Mouse (Mus musculus) heart, embryonic 16.5 days (tissue): ENCODE data around the gene Dars. TPM values are rescaled to one million over a fixed set of nuclear protein-coding genes. Genes with fewer than 3 reads are reported as not detected.

ENCODE experiments used
- ATAC-seq: fragments of 200-750 bp; cut with Nextera tagmentation; replicated peaks from 2 replicates; pipeline ENCODE4 v1.8.0; 2017; ENCODE audit warnings: moderate number of reproducible peaks; ENCODE audit not compliant: insufficient read depth, low FRiP score; ENCODE audit errors: extremely low read depth
- H3K27ac ChIP-seq: fragments of 300-500 bp; sonication (generic); 2 replicates; pipeline ENCODE4 v1.5.1; 2014; ENCODE audit warnings: mild to moderate bottlenecking, low read length, control low read depth, moderate library complexity
- H3K27me3 ChIP-seq: fragments of 300-500 bp; sonication (generic); 2 replicates; pipeline ENCODE4 v1.6.1; 2014; ENCODE audit warnings: low read length, mixed read lengths; ENCODE audit not compliant: control insufficient read depth, insufficient read depth
- H3K36me3 ChIP-seq: fragments of 300-500 bp; sonication (generic); 2 replicates; pipeline ENCODE4 v1.6.1; 2014; ENCODE audit not compliant: control insufficient read depth, insufficient read depth
- H3K4me1 ChIP-seq: fragments of 300-500 bp; sonication (generic); 2 replicates; pipeline ENCODE4 v1.6.1; 2014; ENCODE audit warnings: low read length, mixed read lengths; ENCODE audit not compliant: control insufficient read depth, insufficient read depth
- H3K4me2 ChIP-seq: fragments of 300-500 bp; sonication (generic); 2 replicates; pipeline ENCODE4 v1.6.1; 2014; ENCODE audit warnings: low read depth, mild to moderate bottlenecking, control low read depth, low read length
- H3K4me3 ChIP-seq: fragments of 300-500 bp; sonication (generic); 2 replicates; pipeline ENCODE4 v1.5.1; 2014; ENCODE audit warnings: mild to moderate bottlenecking, control low read depth, low read length
- H3K9ac ChIP-seq: fragments of 300-500 bp; sonication (generic); 2 replicates; pipeline ENCODE4 v1.6.1; 2014; ENCODE audit warnings: low read length, control low read depth
- H3K9me3 ChIP-seq: fragments of 300-500 bp; sonication (generic); replicated peaks from 2 replicates; pipeline ENCODE4 v1.6.1; 2016; ENCODE audit warnings: low read length; ENCODE audit not compliant: control insufficient read depth
- WGBS: fragments of 180-500 bp; shearing (Covaris S2); extraction: QIAGEN DNeasy Blood & Tissue Kit; methylation state at CpG from one replicate; pipeline ENCODE4 v1.1.7; 2014; 5-methylcytosine and 5-hydroxymethylcytosine counted together
- polyA plus RNA-seq: library from polyadenylated mRNA; unstranded; fragments of >200 nt; fragmentation: Nextera tagmentation; extraction: Ambion mirVana; gene quantifications from 2 replicates; pipeline ENCODE4 v1.2.1, GENCODE M21; 2015

The Dars gene
- polyA plus RNA-seq: 94.9 and 121 TPM in 2 replicates

DNA sequence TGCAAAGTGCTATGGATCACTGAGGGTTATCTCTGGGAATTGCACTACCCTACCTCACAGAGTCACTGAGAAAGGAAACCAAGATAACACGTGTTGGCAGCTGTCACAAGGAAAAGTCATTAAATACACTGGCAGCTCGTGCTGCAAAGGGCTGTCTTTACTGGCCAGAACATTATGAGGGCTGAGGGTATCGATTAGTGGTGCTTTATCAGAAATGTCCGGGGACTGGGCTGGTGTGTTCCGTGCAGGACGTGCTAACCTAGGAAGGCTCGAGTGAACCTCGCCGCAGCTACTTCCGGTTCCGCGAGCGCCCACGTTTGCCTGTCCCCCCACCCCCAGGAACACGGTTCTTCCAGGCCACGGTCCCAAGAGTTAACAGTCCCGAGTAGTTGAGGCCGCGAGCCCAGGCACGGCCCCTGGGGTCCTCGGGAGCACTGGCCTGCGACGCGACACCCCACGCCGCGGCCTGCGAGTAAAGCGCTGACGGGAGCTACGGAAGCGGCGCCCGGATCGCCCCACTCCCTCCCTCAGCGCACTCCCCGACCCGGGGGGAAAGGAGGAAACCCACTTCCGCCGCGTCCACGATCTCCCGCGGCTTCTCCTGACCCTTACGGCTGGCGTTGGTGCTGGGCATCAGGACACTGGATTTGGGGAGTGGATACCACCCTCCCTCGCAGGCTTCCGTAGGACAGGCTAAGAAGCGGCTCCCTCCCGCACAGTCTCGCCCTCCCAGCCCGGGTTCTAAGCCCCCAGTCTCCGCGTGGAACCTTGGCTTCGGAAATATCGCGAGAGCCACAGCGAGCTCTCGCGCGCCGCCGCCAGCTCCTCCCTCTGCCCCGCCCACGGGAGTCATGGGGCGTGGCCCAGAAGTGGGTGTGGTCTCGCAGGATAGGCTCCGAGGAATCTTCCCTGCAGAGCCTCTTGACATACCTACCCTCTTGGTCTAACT, at the start of gene Dars:
TSS of gene Dars (minus strand) at position 785 of the 949 bp plus-strand sequence.
- Histone ChIP-seq H3K4me3 (peak within 1 kb of the TSS; percentile 84), H3K9ac (peak within 1 kb of the TSS; percentile 99), H3K4me2 (peak within 1 kb of the TSS; percentile 76), H3K4me1 (0 out of 2 replicates have a peak, but pooled peaks cover 3% of the 10 kb centered on the region), H3K27ac (peak within 1 kb of the TSS; percentile 97), H3K36me3 (peaks cover 12% of the 10 kb centered on the region), H3K9me3 (no peaks in the 10 kb centered on the region), H3K27me3 (no peaks in the 10 kb centered on the region)
- under 1% methylated on average over 68 of the region's 68 CpGs for WGBS
- ATAC-seq: peak; percentile 92

DNA sequence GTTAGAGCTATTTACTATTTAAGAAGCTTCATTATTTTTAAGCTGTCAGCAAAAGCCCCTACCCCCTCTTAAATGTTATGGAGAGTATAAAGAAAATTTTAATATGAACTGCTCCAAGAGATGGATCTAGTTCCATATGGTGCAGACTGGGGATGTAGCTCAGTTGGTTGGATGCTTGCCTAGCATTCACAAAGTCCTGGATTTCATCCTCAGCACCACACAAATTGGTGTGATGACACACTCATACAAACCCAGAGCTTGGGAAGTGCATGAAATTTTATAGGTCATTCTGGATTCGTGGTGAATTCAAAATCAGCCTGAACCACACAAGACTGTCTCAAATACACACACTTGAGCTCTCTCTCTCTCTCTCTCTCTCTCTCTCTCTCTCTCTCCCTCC, 49.7 kb upstream of the Dars start:
- no peaks in the 10 kb centered on the region for H3K9me3 ChIP-seq
- H3K4me1 ChIP-seq: no peaks in the 10 kb centered on the region; the same call in 1 of the 2 replicates
- no peak overlapping the region for H3K27ac ChIP-seq
- H3K9ac ChIP-seq: no peak overlapping the region
- ATAC-seq: no peak
- H3K4me2 ChIP-seq: no peak overlapping the region
- H3K4me3 ChIP-seq: no peak overlapping the region
- H3K27me3 ChIP-seq: peaks cover 5% of the 10 kb centered on the region; the same call in 1 of the 2 replicates
- H3K36me3 ChIP-seq: no peaks in the 10 kb centered on the region
- WGBS: 44% methylated on average over 1 of the region's 1 CpGs

DNA sequence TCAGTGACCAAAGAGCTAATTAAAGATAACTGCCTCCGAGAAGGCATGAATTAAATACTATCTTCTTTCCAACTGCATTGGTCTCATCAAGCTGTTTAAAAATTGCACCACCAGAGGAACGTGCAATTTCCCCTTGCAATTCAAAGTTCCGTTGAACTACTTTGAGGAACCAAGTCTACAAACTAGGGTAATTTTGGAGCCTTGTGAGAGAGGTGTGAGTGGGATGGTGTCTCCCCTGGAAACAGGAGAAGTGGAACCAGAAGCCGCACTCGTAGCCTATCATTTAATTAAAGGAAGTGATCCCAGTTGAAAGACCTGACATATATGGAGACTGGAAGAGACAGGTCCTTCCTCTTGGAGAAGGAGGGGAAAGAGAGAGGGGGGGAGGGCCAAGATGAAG, 46.3 kb upstream of the Dars start:
- Histone ChIP-seq H3K36me3 (no peaks in the 10 kb centered on the region), H3K4me2 (no peak overlapping the region), H3K4me3 (no peak overlapping the region), H3K4me1 (no peaks in the 10 kb centered on the region), H3K9ac (no peak overlapping the region), H3K9me3 (no peaks in the 10 kb centered on the region), H3K27ac (no peak overlapping the region), H3K27me3 (no peaks in the 10 kb centered on the region)
- WGBS: 75% methylated on average over 5 of the region's 5 CpGs
- no peak for ATAC-seq

DNA sequence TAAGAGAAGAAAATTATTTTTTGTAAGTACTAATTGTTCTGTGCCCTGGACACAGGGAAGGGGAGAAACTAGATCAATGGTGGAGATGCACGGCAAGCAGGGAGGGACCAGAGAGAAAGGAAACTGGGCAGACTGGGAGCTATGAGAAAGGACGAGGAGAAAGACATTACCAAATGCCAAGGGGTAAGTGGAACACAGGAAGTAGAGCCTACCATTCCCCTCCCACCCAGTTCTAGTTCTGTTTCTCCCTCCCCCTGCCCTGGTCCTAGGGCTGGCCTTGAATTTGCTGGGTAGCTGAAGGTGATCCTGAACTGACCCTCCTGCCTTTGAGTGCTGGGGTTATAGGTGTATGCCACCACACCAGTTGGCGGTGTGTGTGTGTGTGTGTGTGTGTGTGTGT, 45.2 kb upstream of the Dars start:
- Histone ChIP-seq H3K9me3 (no peaks in the 10 kb centered on the region), H3K27me3 (0 out of 2 replicates have a peak, but pooled peaks cover 2% of the 10 kb centered on the region), H3K36me3 (no peaks in the 10 kb centered on the region), H3K4me2 (no peak overlapping the region), H3K9ac (no peak overlapping the region), H3K4me3 (no peak overlapping the region), H3K27ac (no peak overlapping the region), H3K4me1 (peaks cover 2% of the 10 kb centered on the region; the same call in 1 of the 2 replicates)
- no peak for ATAC-seq
- WGBS: 67% methylated on average over 3 of the region's 3 CpGs

DNA sequence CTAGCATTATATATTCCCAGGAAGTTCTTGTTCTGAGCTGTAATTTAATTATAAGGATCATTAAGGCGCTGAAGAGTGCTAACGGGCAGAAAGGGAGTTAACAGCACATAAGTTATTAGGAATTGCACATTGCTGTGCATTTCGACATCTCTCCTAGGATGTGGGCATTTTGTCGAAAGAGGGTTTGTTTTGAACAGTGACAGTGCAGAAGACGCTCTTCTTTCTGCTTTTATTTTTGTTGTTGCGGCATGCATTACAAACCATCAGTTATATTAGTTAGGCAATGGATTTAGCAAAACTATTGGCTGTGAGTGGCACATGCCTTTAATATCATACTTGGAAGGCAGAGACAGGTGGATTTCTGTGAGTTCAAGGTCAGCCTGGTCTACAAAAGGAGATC, 43.6 kb upstream of the Dars start:
- ATAC-seq: no peak
- Histone ChIP-seq H3K36me3 (no peaks in the 10 kb centered on the region), H3K27ac (no peak overlapping the region), H3K4me3 (no peak overlapping the region), H3K9me3 (no peaks in the 10 kb centered on the region), H3K9ac (no peak overlapping the region), H3K4me1 (peaks cover 9% of the 10 kb centered on the region; the same call in 1 of the 2 replicates), H3K4me2 (no peak overlapping the region), H3K27me3 (0 out of 2 replicates have a peak, but pooled peaks cover 2% of the 10 kb centered on the region)
- WGBS: 88% methylated on average over 6 of the region's 6 CpGs

DNA sequence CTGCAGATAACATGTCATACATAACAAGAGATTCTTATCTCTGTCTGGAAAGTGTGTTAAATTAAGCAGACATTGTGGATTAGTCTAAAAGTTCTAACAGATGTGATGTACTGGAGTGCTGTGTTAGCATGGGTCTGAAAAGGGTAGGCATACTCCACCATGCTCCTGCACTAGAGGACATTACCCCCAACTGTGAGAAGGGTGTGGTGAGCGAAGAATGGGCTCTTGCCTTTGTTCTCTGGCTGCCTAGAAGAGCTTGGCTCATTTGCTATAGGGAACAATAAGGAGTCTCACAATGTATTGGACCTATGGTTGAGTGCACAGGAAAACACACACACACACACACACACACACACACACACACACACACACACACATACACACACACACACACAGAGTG, 42.3 kb upstream of the Dars start:
- WGBS: 81% methylated on average over 1 of the region's 1 CpGs
- H3K9me3 ChIP-seq: no peaks in the 10 kb centered on the region
- peaks cover 9% of the 10 kb centered on the region; the same call in 1 of the 2 replicates for H3K4me1 ChIP-seq
- H3K27ac ChIP-seq: no peak overlapping the region
- no peak overlapping the region for H3K9ac ChIP-seq
- no peak overlapping the region for H3K4me3 ChIP-seq
- 0 out of 2 replicates have a peak, but pooled peaks cover 2% of the 10 kb centered on the region for H3K27me3 ChIP-seq
- no peak overlapping the region for H3K4me2 ChIP-seq
- ATAC-seq: no peak
- no peaks in the 10 kb centered on the region for H3K36me3 ChIP-seq

DNA sequence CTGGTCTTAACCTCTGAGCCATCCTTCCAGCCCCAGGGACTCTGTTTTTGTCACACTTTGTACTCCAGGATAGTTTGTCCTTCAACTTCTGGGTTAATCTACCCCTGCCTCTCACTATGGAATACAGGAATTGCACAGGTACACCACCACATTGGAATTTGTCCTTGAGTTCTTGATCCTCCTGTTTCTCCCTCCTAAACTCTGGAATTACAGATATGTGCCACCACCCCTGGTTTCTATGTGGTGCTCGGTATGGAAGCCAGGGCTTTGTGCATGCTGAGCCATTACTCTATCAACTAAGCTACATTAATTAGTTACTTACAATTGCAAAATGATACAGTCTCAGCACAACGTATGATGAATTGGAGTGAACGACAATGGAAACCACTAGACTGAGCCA, 41.8 kb upstream of the Dars start:
- Histone ChIP-seq H3K9ac (no peak overlapping the region), H3K4me1 (peaks cover 9% of the 10 kb centered on the region; the same call in 1 of the 2 replicates), H3K36me3 (no peaks in the 10 kb centered on the region), H3K4me2 (no peak overlapping the region), H3K4me3 (no peak overlapping the region), H3K27me3 (0 out of 2 replicates have a peak, but pooled peaks cover 2% of the 10 kb centered on the region), H3K9me3 (no peaks in the 10 kb centered on the region), H3K27ac (no peak overlapping the region)
- no peak for ATAC-seq
- WGBS: 62% methylated on average over 3 of the region's 3 CpGs

DNA sequence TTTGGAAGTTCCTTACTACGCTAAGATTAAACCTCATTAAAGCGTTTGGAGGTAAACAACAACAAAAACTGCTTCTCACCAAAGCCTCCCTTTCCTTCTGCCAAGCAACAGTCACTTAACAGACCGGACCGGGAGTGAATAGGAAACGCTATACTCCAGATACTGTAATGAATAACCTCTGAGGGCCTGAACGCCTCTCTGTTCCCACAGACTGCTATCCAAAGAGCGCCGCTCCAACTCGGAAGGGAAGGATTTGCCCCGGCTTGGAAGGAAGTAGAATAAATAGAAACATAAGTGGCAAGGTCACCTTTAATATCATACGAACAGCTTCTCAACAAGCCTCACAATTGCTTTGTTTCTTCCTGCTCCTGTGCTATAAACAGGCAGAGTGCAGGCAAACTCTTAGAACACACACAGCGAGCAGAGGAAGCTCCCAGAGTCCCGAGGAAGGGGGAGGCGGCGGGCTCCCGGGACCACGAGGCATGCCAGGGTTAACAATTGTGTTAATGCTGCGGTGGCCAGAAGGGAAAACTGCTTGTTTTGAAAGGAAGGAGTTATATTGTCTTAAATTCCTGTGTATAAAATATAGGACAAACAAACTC, 39.8 kb upstream of the Dars start:
- peak; percentile 77 for ATAC-seq
- Histone ChIP-seq H3K9me3 (no peaks in the 10 kb centered on the region), H3K9ac (peak overlapping the region; percentile 65), H3K4me3 (peak overlapping the region; percentile 31), H3K27me3 (0 out of 2 replicates have a peak, but pooled peaks cover 2% of the 10 kb centered on the region), H3K4me1 (peaks cover 9% of the 10 kb centered on the region; the same call in 1 of the 2 replicates), H3K27ac (peak overlapping the region; percentile 35), H3K4me2 (peak overlapping the region; percentile 63), H3K36me3 (no peaks in the 10 kb centered on the region)
- 20% methylated on average over 18 of the region's 18 CpGs for WGBS
